Comparison of ENCODE assay signal across 1 mouse cellular context in the genomic region with DNA sequence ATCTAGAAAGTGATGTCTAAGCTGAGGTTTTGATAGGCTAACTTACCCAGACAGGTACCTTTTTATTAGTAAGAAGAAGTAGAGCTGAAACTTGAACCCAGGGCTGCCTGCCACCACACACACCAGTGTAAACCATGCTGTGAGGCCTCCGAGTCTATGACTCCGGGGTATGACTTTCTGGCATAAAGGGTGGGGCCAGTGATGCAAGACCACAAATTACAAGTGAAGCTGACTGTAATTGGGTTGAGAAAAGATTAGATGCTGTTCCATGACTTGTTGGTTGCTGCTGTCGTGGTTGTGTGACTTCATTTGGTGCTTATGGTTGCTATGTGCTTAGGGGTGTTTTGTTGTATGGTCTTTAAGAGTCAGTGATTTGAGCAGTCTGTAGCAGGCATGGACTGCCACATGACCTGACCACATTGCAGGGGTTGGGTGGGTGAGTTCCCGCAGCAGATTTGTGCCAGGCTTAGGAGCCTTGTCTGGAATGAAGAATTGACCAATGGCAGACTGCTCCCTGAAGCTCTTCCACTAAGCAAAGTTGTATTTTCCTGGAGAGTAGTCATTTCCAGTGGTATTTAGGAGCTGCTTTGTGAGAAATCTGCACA.
TF ChIP-seq lines count a peak whose summit lies in the region.

No protein-coding gene starts in this region.

TF ChIP-seq in myocyte, 11 proteins besides CTCF, POLR2A, EP300 and RAD21 (continued from another document):
- no peak for TF ChIP-seq REST (IDR thresholded peaks at IDR 0.05; ENCODE audit: insufficient read depth, insufficient read length)
